Mouse (Mus musculus): Measurements from ENCODE around the gene Trmt44.

- no peak for TF ChIP-seq POLR2A (IDR thresholded peaks at IDR 0.05; ENCODE audit: borderline replicate concordance, extremely low read depth, low read depth, low read length)
- no peak for TF ChIP-seq CTCF (IDR thresholded peaks at IDR 0.05; ENCODE audit: insufficient read depth, low read length)
These were observed 49.3 kb downstream of the Trmt44 start, which contains the start of gene Cpz for GRCm38 (mm10) chr5:35525469-35526123.

All from lung, adult 2 months (tissue).